In the genomic region with DNA sequence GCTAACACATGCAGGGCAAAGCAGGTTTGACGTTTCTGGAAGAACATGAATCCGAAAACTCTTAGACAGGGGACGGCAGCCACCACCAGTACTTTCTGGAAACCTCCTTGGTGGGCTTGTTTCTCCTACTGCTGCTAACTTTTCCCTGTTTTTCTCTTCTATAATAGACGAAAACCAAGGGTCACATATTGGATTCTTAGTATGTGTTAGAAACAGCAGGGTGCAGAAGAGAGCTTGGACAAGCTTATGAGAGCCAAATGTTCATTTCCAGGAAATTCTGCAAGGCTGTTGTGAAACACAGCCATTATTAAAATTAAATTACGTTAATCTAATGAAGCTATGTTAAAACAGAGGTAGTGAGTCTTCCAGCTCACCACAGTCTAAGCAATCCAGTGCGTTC, we compare ENCODE assay signal across 22 mouse cellular contexts.
DNase-seq lines count a peak whose midpoint lies in the region; ATAC-seq lines count a peak whose summit lies in the region.
"Had no signal": no experiment of that assay in that cellular context is flagged by ENCODE, and none has a peak within 500 bp of the region (broad histone marks: within the 10 kb centered on the region; RNA-seq: fewer than 3 reads in every experiment).

No protein-coding gene starts in this region.

- ATAC-seq in midbrain, embryonic 11.5 days (ENCODE audit: low FRiP score), result no peak
- no peak for ATAC-seq in midbrain, embryonic 15.5 days (replicated peaks)
- ATAC-seq: CD4-positive, CD25-positive, alpha-beta regulatory T cell, adult 4 months; forebrain, embryonic 13.5 days; forebrain, embryonic 15.5 days; forebrain, postnatal 0 days had no signal

- H3K27me3 ChIP-seq in midbrain, embryonic 11.5 days (ENCODE audit: control insufficient read depth, insufficient read depth, low read length), result no peaks in the 10 kb centered on the region
- H3K27me3 ChIP-seq in midbrain, embryonic 15.5 days (replicated peaks), result no peaks in the 10 kb centered on the region
- H3K27me3 ChIP-seq: CH12.LX; embryonic facial prominence, embryonic 12.5 days; forebrain, embryonic 13.5 days; forebrain, embryonic 15.5 days had no signal

- H3K36me3 ChIP-seq in midbrain, embryonic 11.5 days (ENCODE audit: control insufficient read depth, insufficient read depth, low read length), result no peaks in the 10 kb centered on the region
- no peaks in the 10 kb centered on the region for H3K36me3 ChIP-seq in midbrain, embryonic 15.5 days (replicated peaks)
- H3K36me3 ChIP-seq: embryonic facial prominence, embryonic 10.5 days; embryonic facial prominence, embryonic 12.5 days; forebrain, embryonic 15.5 days; G1E had no signal

- H3K9me3 ChIP-seq in midbrain, embryonic 11.5 days (ENCODE audit: control insufficient read depth, low read length), result peaks cover 5% of the 10 kb centered on the region; the same call in 1 of the 2 replicates
- H3K9me3 ChIP-seq in midbrain, embryonic 15.5 days, result no peaks in the 10 kb centered on the region
- H3K9me3 ChIP-seq: embryonic facial prominence, embryonic 10.5 days; embryonic facial prominence, embryonic 12.5 days; forebrain, embryonic 13.5 days; forebrain, embryonic 15.5 days; G1E had no signal

- no peak overlapping the region for H3K9ac ChIP-seq in midbrain, embryonic 11.5 days (ENCODE audit: low read length)
- H3K9ac ChIP-seq in midbrain, embryonic 15.5 days, result no peak overlapping the region
- H3K9ac ChIP-seq: embryonic facial prominence, embryonic 12.5 days; forebrain, embryonic 13.5 days; forebrain, embryonic 15.5 days; forebrain, postnatal 0 days had no signal

- WGBS in midbrain, embryonic 11.5 days, result 87% methylated on average over 6 of the region's 6 CpGs
- WGBS in midbrain, embryonic 15.5 days, result 90% methylated on average over 6 of the region's 6 CpGs

- no peak overlapping the region for H3K27ac ChIP-seq in midbrain, embryonic 11.5 days (ENCODE audit: low read depth, low read length)
- H3K27ac ChIP-seq in midbrain, embryonic 15.5 days, result no peak overlapping the region
- H3K27ac ChIP-seq: embryonic facial prominence, embryonic 10.5 days; embryonic facial prominence, embryonic 12.5 days; forebrain, embryonic 13.5 days; forebrain, embryonic 15.5 days had no signal

- intact Hi-C loops in heart, postnatal 10 days (cut with DNase I), result loop anchor here (5.0 kb wide), 1 partner anchor 284 kb away; no protein-coding TSS in a partner anchor

- no peaks in the 10 kb centered on the region; the same call in 1 of the 2 replicates for H3K4me1 ChIP-seq in midbrain, embryonic 11.5 days (ENCODE audit: control insufficient read depth, insufficient read depth, low read length)
- peaks cover under 1% of the 10 kb centered on the region; the same call in 1 of the 2 replicates for H3K4me1 ChIP-seq in midbrain, embryonic 15.5 days
- H3K4me1 ChIP-seq: embryonic facial prominence, embryonic 12.5 days; forebrain, embryonic 15.5 days had no signal

- no peak overlapping the region for H3K4me3 ChIP-seq in midbrain, embryonic 11.5 days (ENCODE audit: low read depth, low read length)
- H3K4me3 ChIP-seq in midbrain, embryonic 15.5 days, result no peak overlapping the region
- H3K4me3 ChIP-seq: embryonic facial prominence, embryonic 10.5 days; embryonic facial prominence, embryonic 12.5 days; forebrain, embryonic 13.5 days; forebrain, embryonic 15.5 days had no signal

- no peak overlapping the region for H3K4me2 ChIP-seq in midbrain, embryonic 11.5 days
- H3K4me2 ChIP-seq in midbrain, embryonic 15.5 days, result no peak overlapping the region
- H3K4me2 ChIP-seq: embryonic facial prominence, embryonic 12.5 days; forebrain, embryonic 13.5 days; forebrain, embryonic 15.5 days had no signal

- DNase-seq in heart, adult 11 months, result peak; percentile 45
- no peak for DNase-seq in heart, postnatal 10 days
- peak; percentile 69 for DNase-seq in midbrain, embryonic 11.5 days (ENCODE audit: low spot score, missing footprints)
- DNase-seq in adrenal gland, postnatal 4 days (ENCODE audit: low spot score in 2 of 2), result no peak
- DNase-seq: adrenal gland, adult 2 months; adrenal gland, postnatal 10 days; adrenal gland, postnatal 25 days; B cell, adult 2 months; cerebellum, adult 11-12 months; cerebellum, adult 2 months; cerebellum, adult 9-10 months; cerebellum, postnatal 10 days; cerebellum, postnatal 25 days; forebrain, postnatal 0 days had no signal

Comparison
In these comparisons a context has a peak if more than half of its experiments do, and no peak if none do; other contexts are left out.
1. DNase-seq: peak in heart, adult 11 months (single experiment) and midbrain, embryonic 11.5 days (single experiment); none in heart, postnatal 10 days (0 of 2) and adrenal gland, postnatal 4 days (0 of 2).